Mouse (Mus musculus) CD4-positive helper T cell, adult 2 months (primary cell): ENCODE data around the gene Tuba8.

Experiments
- DNase-seq: peaks from one replicate; pipeline ENCODE4 v3.0.0-alpha.2; 2012; ENCODE audit warnings: low read depth, missing footprints, low spot score

Tuba8 gene

GRCm38 (mm10) chr6:121210149-121210925 lies at the start of gene Tuba8:
Tuba8 (plus strand) TSS chr6:121210696.
- DNase-seq, result peak; percentile 47

DNA sequence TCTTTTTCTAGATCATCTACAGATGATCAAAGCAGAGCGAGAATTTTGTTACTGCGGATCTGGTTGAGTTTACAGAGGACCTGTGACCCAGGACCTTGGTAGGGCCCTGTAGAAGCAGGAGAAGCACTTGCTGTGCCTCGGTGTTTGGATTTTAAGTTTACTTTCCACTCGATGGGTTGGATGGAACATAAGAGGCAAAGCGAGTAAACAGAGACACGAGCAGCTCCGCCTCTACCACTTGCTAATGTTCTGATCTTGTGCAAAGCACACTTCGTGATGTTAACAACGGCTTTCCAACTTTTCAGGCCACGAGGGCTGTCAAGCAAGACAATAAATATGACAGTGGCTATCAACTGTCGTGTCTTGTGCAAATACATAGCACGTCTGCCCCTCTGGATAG lies 47.9 kb upstream of the Tuba8 start:
- no peak for DNase-seq

GRCm38 (mm10) chr6:121166098-121166552 lies 44.4 kb upstream of the Tuba8 start:
- no peak for DNase-seq

DNA sequence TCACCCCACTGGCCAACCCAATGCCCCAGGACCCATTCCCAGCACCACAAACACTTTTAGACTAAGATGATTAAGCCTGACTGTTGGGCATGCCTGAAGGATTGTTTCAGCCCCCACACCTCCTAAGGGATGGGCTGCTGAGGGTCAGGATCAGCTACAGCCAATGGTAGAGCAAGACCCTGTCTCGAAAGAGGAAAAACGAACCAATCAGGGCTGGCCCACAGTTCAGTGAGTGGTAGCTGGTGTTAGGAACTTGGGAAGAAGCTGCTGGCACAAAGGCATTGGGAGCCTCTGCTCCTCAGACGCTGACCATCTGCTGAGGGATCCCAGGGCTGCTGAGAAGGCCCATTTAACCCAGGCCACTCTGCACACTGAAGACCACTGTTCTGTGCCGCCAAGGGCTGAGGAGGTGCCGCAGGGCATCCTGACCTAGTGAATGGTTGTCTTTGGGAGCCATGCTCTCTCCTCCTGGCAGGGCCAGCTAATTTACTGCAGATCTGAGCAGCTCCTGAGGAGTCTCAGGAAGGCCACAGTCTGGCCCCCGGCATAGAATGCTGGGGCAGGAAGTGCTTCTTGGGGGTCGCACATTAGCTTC lies 43.0 kb upstream of the Tuba8 start:
- no peak for DNase-seq

DNA sequence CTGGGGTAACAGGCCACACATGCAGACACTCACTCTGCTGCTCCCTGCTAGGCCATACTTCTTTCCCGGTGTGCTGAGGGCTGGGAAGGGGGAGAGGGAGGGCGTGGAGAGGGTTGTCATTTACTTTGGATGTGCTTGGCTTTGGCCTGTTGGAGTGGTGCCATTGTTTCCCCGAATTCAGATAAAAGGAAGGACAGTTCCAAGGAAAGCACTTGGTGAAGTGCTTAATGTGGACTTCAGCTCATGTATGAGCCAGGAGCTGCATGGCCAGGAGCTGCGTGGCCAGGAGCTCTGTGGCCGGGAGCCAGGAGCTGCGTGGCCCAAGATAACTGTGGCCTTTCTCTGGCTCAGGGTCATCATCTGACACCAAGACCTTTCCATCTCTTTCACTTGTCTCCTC lies 39.4 kb upstream of the Tuba8 start:
- no peak for DNase-seq

GRCm38 (mm10) chr6:121173471-121173870 lies 37.0 kb upstream of the Tuba8 start:
- DNase-seq, result no peak

DNA sequence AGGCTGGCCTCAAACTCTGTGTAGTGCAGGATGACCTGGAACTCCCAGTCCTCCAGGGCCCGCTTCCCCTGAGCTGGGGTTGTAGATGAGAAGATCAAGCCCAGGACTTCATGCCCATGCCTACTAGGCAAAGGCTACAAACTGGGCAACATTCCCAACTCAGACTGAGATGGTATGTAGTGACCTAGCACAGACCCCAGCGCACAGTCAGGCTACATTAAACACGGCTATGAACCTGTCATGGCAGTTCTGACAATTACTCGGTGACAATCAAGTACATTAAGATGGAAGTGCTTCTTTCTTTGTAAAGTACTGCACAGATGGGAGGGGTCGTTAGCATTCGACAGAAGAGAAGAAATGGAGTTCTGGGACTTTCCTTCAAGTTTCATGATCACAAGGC lies 35.7 kb upstream of the Tuba8 start:
- no peak for DNase-seq

DNA sequence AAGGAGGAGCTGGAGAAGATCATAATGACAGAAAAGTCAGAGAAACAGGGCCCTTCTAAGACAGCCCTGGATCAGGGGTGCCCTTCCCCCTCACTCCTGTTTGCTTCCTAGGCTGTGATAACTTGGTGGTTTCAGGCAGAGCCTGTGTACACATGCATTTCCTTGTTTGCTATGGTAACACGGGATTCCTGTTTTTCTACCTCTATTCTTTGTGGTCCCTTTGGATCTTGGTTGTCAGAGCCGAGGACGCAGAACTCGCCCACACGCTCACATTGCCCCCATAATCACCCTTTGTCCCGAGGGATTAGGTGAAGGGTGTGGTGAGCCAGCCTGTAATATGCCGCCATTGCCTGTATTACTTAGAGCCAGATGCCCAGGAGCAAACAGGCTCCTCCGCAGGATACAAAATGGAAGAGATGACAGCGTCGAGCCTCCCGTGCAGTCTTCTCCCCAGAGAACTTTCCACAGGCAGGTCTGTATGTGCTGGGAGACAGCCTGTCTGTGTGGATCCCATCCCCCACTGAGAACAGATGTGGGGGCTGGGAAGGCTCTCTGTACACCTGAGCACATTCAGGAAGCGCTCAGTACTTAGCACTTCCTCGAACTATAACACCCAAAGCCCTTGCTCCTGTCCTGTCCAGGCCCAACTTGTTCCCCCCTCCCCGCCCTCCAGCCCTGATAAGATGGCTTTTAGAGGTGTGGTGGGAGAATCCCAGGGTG lies 34.3 kb upstream of the Tuba8 start:
- DNase-seq, result no peak

- DNase-seq, result no peak
Observed at GRCm38 (mm10) chr6:121176731-121177098, 33.8 kb upstream of the Tuba8 start.

- DNase-seq, result no peak
Observed at GRCm38 (mm10) chr6:121177118-121177708, 33.3 kb upstream of the Tuba8 start.

GRCm38 (mm10) chr6:121178700-121179358 lies 31.7 kb upstream of the Tuba8 start:
- DNase-seq, result peak; percentile 61

GRCm38 (mm10) chr6:121179846-121180245 lies 30.6 kb upstream of the Tuba8 start:
- DNase-seq, result no peak

- peak; percentile 93 for DNase-seq
Observed at GRCm38 (mm10) chr6:121183414-121184173, 26.9 kb upstream of the Tuba8 start, which contains the start of gene Pex26. Pex26 (plus strand) TSS chr6:121183667.

GRCm38 (mm10) chr6:121184198-121185140 lies 26.0 kb upstream of the Tuba8 start:
- peak; percentile 78 for DNase-seq

- no peak for DNase-seq
Observed at GRCm38 (mm10) chr6:121185232-121185631, 25.3 kb upstream of the Tuba8 start.

- DNase-seq, result no peak
Observed at GRCm38 (mm10) chr6:121191261-121192009, 19.1 kb upstream of the Tuba8 start.

DNA sequence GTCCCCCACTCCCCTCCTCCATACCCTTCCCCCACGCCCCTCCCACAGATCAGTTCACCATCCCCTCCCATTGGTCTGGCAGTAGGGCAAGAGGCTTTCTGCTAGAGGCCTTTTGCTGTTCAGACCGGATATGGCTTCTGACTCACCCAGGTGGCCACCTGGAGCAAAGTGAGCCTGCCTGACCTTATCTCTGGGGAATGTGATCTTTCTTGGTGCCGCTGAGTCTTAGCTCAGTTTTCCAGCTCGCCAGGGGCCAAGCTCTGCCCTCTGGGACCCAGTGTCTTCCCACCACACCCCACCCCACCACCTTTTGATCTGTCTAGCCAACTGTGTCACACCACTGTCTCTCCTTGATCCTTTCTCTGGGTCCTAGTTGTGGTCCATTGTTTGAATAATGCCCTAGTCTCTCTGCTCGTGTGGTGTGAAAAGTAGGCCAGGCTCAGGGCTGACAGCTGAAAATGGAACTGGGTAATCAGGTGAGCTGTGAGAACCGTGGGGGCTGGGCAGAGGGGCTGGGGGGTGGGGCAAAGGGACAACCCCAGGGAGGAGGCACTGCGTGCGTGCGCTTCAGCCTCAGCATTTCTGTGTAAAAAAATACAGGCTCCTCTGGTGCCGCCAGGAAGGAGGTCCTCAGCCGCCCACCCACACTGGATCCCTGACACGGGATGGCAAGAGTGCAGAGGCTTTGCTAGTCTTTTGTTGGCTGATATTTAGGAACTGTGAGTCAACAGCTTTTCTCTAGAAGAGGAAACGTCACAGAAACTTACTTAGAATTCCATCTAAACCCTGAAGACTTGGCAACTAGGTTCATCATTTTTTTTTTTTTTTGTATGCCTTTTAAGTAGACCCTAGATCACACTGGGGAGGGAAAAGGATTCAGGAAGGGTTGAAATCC lies 16.2 kb upstream of the Tuba8 start:
- no peak for DNase-seq
